Mouse (Mus musculus) midbrain, embryonic 15.5 days (tissue): ENCODE measurements around the gene Slc41a1. TPM values are rescaled to one million over a fixed set of nuclear protein-coding genes. Genes with fewer than 3 reads are reported as not detected.
A peak's percentile ranks its signal among the peaks of the same experiment; 100 is the strongest.

ENCODE experiments used
- ATAC-seq: fragments of 200-750 bp; cut with Nextera tagmentation; replicated peaks from 2 replicates; pipeline ENCODE4 v1.8.0; 2017; ENCODE audit warnings: moderate TSS enrichment
- H3K27ac ChIP-seq: fragments of 300-500 bp; sonication (generic); 2 replicates; pipeline ENCODE4 v1.5.1; 2015; ENCODE audit warnings: mild to moderate bottlenecking, inconsistent platforms
- H3K27me3 ChIP-seq: fragments of 300-500 bp; sonication (generic); replicated peaks from 2 replicates; pipeline ENCODE4 v1.6.1; 2015; ENCODE audit warnings: inconsistent platforms
- H3K36me3 ChIP-seq: fragments of 300-500 bp; sonication (generic); replicated peaks from 2 replicates; pipeline ENCODE4 v1.6.1; 2015; ENCODE audit warnings: inconsistent platforms
- H3K4me1 ChIP-seq: fragments of 300-500 bp; sonication (generic); 2 replicates; pipeline ENCODE4 v1.6.1; 2015; ENCODE audit warnings: inconsistent platforms
- H3K4me2 ChIP-seq: fragments of 300-500 bp; sonication (generic); 2 replicates; pipeline ENCODE4 v1.6.1; 2015; ENCODE audit warnings: inconsistent platforms, mild to moderate bottlenecking, moderate library complexity
- H3K4me3 ChIP-seq: fragments of 300-500 bp; sonication (generic); 2 replicates; pipeline ENCODE4 v1.5.1; 2015; ENCODE audit warnings: mild to moderate bottlenecking, inconsistent platforms
- H3K9ac ChIP-seq: fragments of 300-500 bp; sonication (generic); 2 replicates; pipeline ENCODE4 v1.6.1; 2015; ENCODE audit warnings: mild to moderate bottlenecking, inconsistent platforms
- H3K9me3 ChIP-seq: fragments of 300-500 bp; sonication (generic); 2 replicates; pipeline ENCODE4 v1.6.1; 2016; ENCODE audit warnings: inconsistent platforms
- WGBS: fragments of 180-500 bp; shearing (Covaris S2); methylation state at CpG from one replicate; pipeline ENCODE4 v1.1.7; 2015; ENCODE audit warnings: mixed read lengths; 5-methylcytosine and 5-hydroxymethylcytosine counted together
- polyA plus RNA-seq: library from polyadenylated mRNA; unstranded; fragments of >200 nt; fragmentation: Nextera tagmentation; extraction: Ambion mirVana; gene quantifications from 2 replicates; pipeline ENCODE4 v1.2.1, GENCODE M21; 2015

Slc41a1 gene
- 20.3 and 22.3 TPM in 2 replicates for polyA plus RNA-seq

DNA sequence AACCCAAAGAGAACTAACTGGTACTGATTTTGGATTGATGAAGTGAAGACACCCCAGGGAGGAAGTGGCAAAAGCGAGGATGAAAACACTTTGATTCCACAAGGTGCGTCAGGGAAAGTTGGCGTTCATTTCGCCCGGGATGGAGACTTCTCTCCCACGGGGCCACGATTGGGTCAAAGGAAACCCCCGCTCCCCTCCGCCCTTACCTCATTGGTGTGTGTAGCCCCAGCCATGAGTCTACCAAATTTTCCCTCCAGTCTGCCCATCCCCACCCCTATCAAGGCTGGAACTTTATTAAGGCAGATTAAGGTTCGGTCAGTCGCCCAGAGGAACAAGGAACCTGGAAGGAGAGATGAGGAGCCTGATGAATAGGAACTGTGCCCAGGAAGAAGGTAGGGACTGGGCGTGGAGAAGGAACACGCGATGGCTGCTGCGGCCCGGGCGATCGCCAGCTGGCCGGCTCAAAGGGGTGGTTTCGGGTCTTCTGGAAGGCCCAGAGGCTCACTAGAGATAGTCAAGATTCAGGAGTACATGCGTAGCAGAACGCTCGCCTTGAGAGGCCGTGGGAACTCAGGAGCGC is at the start of gene Slc41a1:
TSS of gene Slc41a1 (plus strand) at position 287 of the 580 bp plus-strand sequence.
- Histone ChIP-seq H3K36me3 (no peaks in the 10 kb centered on the region), H3K4me1 (peaks cover 44% of the 10 kb centered on the region), H3K4me3 (peak within 1 kb of the TSS; percentile 92), H3K27me3 (no peaks in the 10 kb centered on the region), H3K4me2 (peak within 1 kb of the TSS; percentile 85), H3K9ac (peak within 1 kb of the TSS; percentile 80), H3K27ac (peak within 1 kb of the TSS; percentile 87), H3K9me3 (no peaks in the 10 kb centered on the region)
- ATAC-seq = peak; percentile 75
- WGBS = 3% methylated on average over 25 of the region's 25 CpGs

- Histone ChIP-seq H3K9ac (no peak overlapping the region), H3K36me3 (no peaks in the 10 kb centered on the region), H3K27me3 (0 out of 2 replicates have a peak, but pooled peaks cover 4% of the 10 kb centered on the region), H3K4me2 (no peak overlapping the region), H3K4me3 (no peak overlapping the region), H3K9me3 (no peaks in the 10 kb centered on the region), H3K4me1 (peaks cover 8% of the 10 kb centered on the region; the same call in 1 of the 2 replicates), H3K27ac (no peak overlapping the region)
- WGBS = 23% methylated on average over 3 of the region's 3 CpGs
- no peak for ATAC-seq
Measured at GRCm38 (mm10) chr1:131794591-131794990, 32.7 kb upstream of the Slc41a1 start.

- H3K4me1 ChIP-seq = peaks cover 8% of the 10 kb centered on the region; the same call in 1 of the 2 replicates
- ATAC-seq = no peak
- WGBS = 88% methylated on average over 3 of the region's 3 CpGs
Measured at GRCm38 (mm10) chr1:131795171-131795570, 32.1 kb upstream of the Slc41a1 start.

DNA sequence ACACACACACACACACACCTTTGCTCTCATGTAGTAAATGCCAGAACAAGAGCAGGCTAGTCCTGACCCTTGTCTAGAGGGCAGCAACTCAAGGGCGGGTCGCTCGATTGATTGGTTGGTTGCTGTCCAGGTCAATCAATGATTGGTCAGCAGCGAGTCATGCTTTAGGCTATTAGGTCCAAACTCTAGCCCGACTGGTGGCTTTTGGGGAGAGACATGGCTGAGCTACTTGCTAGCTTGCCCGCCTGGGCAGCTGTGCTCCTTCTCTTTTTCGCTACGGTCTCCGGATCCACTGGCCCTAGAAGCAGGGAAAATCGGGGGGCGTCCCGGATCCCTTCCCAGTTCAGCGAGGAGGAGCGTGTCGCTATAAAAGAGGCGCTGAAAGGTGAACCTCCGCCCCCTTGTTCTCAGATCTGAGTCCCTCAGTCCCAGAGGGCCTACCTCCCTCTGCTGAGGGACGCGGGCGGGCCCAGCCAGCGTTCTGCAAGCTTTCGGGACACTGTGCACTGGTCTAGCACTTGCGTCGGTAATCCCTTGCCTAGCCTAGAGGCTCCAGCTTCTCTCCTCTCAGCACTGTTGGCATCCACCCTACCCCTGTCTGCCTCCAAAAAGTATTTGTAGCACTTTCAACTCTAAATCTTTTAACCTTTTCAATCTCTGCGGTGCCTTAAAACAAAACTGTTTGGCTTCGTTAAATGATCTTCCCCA is 29.9 kb upstream of the Slc41a1 start, which contains the start of gene Pm20d1:
TSS of gene Pm20d1 (plus strand) at position 180 of the 708 bp plus-strand sequence.
- Histone ChIP-seq H3K4me2 (peak within 1 kb of the TSS; percentile 51), H3K9ac (peak within 1 kb of the TSS; percentile 22; the same call in 1 of the 2 replicates)
- no peak for ATAC-seq

More at GRCm38 (mm10) chr1:131795171-131795570, 32.1 kb upstream of the Slc41a1 start:
- H3K4me3 ChIP-seq = no peak overlapping the region
- no peaks in the 10 kb centered on the region for H3K9me3 ChIP-seq
- no peak overlapping the region for H3K9ac ChIP-seq
- 0 out of 2 replicates have a peak, but pooled peaks cover 4% of the 10 kb centered on the region for H3K27me3 ChIP-seq
- no peak overlapping the region for H3K4me2 ChIP-seq
- H3K36me3 ChIP-seq = no peaks in the 10 kb centered on the region
- H3K27ac ChIP-seq = no peak overlapping the region

GRCm38 (mm10) chr1:131800001-131800400 is 27.3 kb upstream of the Slc41a1 start:
- ATAC-seq = no peak
- H3K27me3 ChIP-seq = 0 out of 2 replicates have a peak, but pooled peaks cover 4% of the 10 kb centered on the region
- H3K9ac ChIP-seq = no peak overlapping the region
- no peaks in the 10 kb centered on the region for H3K36me3 ChIP-seq
- WGBS = 43% methylated on average over 1 of the region's 1 CpGs
- H3K4me3 ChIP-seq = no peak overlapping the region
- no peaks in the 10 kb centered on the region for H3K9me3 ChIP-seq
- H3K4me1 ChIP-seq = peaks cover 4% of the 10 kb centered on the region; the same call in 1 of the 2 replicates
- H3K4me2 ChIP-seq = no peak overlapping the region
- H3K27ac ChIP-seq = no peak overlapping the region

More for the DNA sequence above, 29.9 kb upstream of the Slc41a1 start, which contains the start of gene Pm20d1:
- Histone ChIP-seq H3K27ac (no peak within 1 kb of the TSS), H3K27me3 (0 out of 2 replicates have a peak, but pooled peaks cover 4% of the 10 kb centered on the region), H3K4me1 (peaks cover 8% of the 10 kb centered on the region; the same call in 1 of the 2 replicates), H3K9me3 (no peaks in the 10 kb centered on the region), H3K4me3 (peak within 1 kb of the TSS; percentile 25), H3K36me3 (no peaks in the 10 kb centered on the region)
- 7% methylated on average over 26 of the region's 26 CpGs for WGBS

DNA sequence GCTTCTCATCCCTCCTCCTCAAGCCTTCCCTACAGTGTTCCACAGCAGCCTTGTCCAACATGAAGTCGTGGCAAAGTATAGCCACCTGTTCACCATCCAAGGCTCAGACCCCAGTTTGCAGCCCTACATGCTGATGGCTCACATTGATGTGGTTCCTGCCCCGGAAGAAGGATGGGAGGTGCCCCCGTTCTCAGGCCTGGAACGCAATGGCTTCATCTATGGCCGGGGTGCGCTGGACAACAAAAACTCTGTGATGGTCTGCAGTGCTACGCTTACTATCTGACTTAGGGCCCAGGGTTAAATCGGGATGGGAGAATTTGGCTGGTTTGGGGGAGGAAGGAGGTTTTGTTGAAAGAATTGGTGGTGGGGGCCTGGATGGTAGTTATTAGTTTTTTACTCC is 26.2 kb upstream of the Slc41a1 start:
- Histone ChIP-seq H3K27ac (no peak overlapping the region), H3K9ac (no peak overlapping the region), H3K4me1 (peaks cover 4% of the 10 kb centered on the region; the same call in 1 of the 2 replicates), H3K27me3 (0 out of 2 replicates have a peak, but pooled peaks cover 4% of the 10 kb centered on the region), H3K4me3 (no peak overlapping the region), H3K36me3 (no peaks in the 10 kb centered on the region), H3K4me2 (no peak overlapping the region), H3K9me3 (no peaks in the 10 kb centered on the region)
- 96% methylated on average over 8 of the region's 8 CpGs for WGBS
- ATAC-seq = no peak

GRCm38 (mm10) chr1:131802652-131803051 is 24.6 kb upstream of the Slc41a1 start:
- no peaks in the 10 kb centered on the region for H3K9me3 ChIP-seq
- H3K9ac ChIP-seq = no peak overlapping the region
- WGBS = 79% methylated on average over 5 of the region's 5 CpGs
- no peak overlapping the region for H3K4me3 ChIP-seq
- 0 out of 2 replicates have a peak, but pooled peaks cover 1% of the 10 kb centered on the region for H3K27me3 ChIP-seq
- H3K27ac ChIP-seq = no peak overlapping the region
- no peak overlapping the region for H3K4me2 ChIP-seq
- H3K4me1 ChIP-seq = no peaks in the 10 kb centered on the region; the same call in 1 of the 2 replicates
- H3K36me3 ChIP-seq = no peaks in the 10 kb centered on the region
- no peak for ATAC-seq

DNA sequence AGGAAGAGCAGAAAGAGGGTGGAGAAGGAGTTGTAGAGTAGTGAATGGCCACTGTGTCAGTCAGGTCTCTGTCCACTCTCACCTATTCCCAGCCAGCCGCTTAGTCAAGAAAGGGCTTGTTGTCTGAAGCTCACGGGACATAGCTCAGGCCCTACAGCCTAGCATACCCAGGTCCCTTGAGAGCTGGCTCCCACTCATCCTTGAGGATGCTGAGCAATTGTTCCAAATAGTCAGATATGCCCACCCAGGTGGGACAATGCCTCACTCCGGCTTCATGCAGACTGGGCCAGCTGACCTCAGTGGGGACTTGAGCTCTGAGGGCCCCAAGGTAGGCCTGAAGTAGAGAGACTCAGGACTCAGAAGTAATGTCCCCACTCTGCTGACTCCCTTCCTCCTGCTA is 23.1 kb upstream of the Slc41a1 start:
- H3K9ac ChIP-seq = no peak overlapping the region
- H3K9me3 ChIP-seq = no peaks in the 10 kb centered on the region
- WGBS = 96% methylated on average over 3 of the region's 3 CpGs
- no peak overlapping the region for H3K4me3 ChIP-seq
- ATAC-seq = no peak
- no peaks in the 10 kb centered on the region for H3K36me3 ChIP-seq
- no peaks in the 10 kb centered on the region for H3K27me3 ChIP-seq
- no peak overlapping the region for H3K4me2 ChIP-seq
- H3K4me1 ChIP-seq = no peaks in the 10 kb centered on the region
- H3K27ac ChIP-seq = no peak overlapping the region

DNA sequence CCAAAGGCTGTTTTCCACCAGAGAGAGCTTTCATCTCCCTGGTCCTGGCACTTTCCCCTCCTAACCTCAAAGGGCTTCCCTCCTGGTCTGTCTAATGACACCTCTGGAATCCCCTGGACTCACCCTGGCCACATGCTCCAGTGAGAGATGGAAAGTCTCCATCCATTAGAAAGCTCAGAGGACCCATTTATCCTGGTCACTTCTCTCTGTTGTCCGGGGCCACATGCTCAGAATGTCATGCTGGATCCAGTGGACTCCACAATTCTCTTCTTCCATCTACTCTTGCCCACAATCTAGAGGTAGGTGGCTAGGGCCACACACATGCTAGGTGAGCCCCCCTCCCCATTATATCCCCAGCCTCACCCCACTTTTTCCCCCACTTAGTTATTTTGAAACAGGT is 18.3 kb upstream of the Slc41a1 start:
- H3K4me3 ChIP-seq = no peak overlapping the region
- H3K4me1 ChIP-seq = no peaks in the 10 kb centered on the region
- WGBS = 81% methylated on average over 1 of the region's 1 CpGs
- no peak overlapping the region for H3K9ac ChIP-seq
- no peak overlapping the region for H3K27ac ChIP-seq
- no peak overlapping the region for H3K4me2 ChIP-seq
- H3K27me3 ChIP-seq = no peaks in the 10 kb centered on the region
- no peak for ATAC-seq
- no peaks in the 10 kb centered on the region for H3K36me3 ChIP-seq
- H3K9me3 ChIP-seq = no peaks in the 10 kb centered on the region

DNA sequence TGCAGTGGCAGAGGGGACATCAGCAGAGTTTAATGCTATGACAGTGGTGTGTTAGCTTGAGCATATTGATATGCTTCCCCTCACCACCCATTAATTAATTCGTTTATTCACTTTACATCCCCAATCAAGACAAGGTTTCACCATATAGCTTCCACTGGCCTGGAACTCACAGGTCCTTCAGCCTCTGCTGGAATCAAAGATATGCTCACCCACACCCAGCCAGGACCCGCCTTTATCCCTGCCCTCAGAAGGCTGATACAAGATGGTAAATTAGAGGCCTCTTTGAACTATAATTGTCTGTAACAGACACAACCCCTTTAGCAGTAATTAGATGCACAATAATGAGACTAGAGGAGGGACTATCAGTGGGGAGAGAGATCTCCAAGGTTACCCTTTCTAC is 17.6 kb upstream of the Slc41a1 start:
- Histone ChIP-seq H3K27ac (no peak overlapping the region), H3K27me3 (no peaks in the 10 kb centered on the region), H3K36me3 (no peaks in the 10 kb centered on the region), H3K9me3 (no peaks in the 10 kb centered on the region), H3K9ac (no peak overlapping the region), H3K4me2 (no peak overlapping the region), H3K4me1 (no peaks in the 10 kb centered on the region), H3K4me3 (no peak overlapping the region)
- no peak for ATAC-seq
- WGBS = 74% methylated on average over 2 of the region's 2 CpGs

DNA sequence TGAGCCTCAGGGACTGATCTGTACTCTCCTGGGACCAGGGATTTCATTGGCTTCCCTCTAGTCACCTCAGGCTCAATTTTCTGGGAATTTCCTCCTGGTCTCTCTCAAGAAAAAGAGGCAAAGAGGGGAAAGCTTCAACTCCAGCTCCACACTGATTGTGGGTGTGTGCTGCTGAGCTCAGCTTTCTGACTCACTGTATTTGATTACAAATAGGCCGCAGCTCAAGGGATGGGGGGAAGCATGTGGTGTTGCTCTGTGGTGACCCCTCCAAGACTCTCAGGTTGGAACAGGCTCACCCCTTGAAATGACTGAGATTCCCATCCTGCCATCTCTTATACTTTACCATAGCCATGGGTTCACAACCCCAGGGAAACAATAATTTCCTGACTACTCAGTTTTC is 15.9 kb upstream of the Slc41a1 start:
- H3K36me3 ChIP-seq = no peaks in the 10 kb centered on the region
- H3K27me3 ChIP-seq = no peaks in the 10 kb centered on the region
- H3K4me3 ChIP-seq = no peak overlapping the region
- no peak overlapping the region for H3K4me2 ChIP-seq
- no peak overlapping the region for H3K9ac ChIP-seq
- H3K4me1 ChIP-seq = no peaks in the 10 kb centered on the region
- no peaks in the 10 kb centered on the region for H3K9me3 ChIP-seq
- ATAC-seq = no peak
- 97% methylated on average over 1 of the region's 1 CpGs for WGBS
- no peak overlapping the region for H3K27ac ChIP-seq

DNA sequence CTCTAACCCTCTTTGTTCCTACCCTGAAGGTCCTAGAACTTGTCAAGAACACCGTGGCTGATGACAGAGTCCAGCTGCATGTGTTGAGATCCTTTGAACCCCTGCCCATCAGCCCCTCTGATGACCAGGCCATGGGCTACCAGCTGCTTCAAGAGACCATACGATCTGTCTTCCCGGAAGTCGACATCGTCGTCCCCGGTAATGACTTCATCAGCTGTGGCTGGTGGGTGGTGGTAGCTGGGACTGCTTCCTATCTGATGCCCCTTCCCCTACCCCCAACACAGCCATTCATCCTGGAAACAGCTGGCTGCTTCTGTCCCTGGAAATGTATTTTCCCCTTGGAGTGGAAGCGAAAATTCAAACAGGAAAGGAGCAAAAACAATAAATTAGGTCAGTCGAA is 15.3 kb upstream of the Slc41a1 start:
- Histone ChIP-seq H3K9ac (no peak overlapping the region), H3K36me3 (no peaks in the 10 kb centered on the region), H3K4me3 (no peak overlapping the region), H3K4me2 (no peak overlapping the region), H3K9me3 (no peaks in the 10 kb centered on the region), H3K4me1 (no peaks in the 10 kb centered on the region), H3K27me3 (no peaks in the 10 kb centered on the region), H3K27ac (no peak overlapping the region)
- WGBS = 89% methylated on average over 9 of the region's 9 CpGs
- ATAC-seq = no peak
